Mouse (Mus musculus) inflammation-experienced regulatory T-cells, adult 6 months (primary cell): ENCODE measurements around the gene Slc1a3. TPM values are rescaled to one million over a fixed set of nuclear protein-coding genes. Genes with fewer than 3 reads are reported as not detected.

ENCODE experiments used
- ATAC-seq: one replicate; pipeline ENCODE4 v1.8.0; 2017
- polyA plus RNA-seq, 3 experiments: library from polyadenylated mRNA; unstranded; fragments of 100-300 nt; shearing (Covaris generic); gene quantifications; one replicate each; pipeline ENCODE4 v1.2.1; 2017

The Slc1a3 gene
- polyA plus RNA-seq, 3 experiments from 2014 or later, result 0.36 to 0.44 TPM; not detected in 1

- no peak for ATAC-seq
Observed at GRCm38 (mm10) chr15:8658086-8658980, 52.2 kb downstream of the Slc1a3 start.

- ATAC-seq, result no peak
Observed at GRCm38 (mm10) chr15:8655251-8655650, 55.3 kb downstream of the Slc1a3 start.

GRCm38 (mm10) chr15:8652637-8653036 is 57.9 kb downstream of the Slc1a3 start:
- no peak for ATAC-seq

GRCm38 (mm10) chr15:8643997-8644692 is 66.4 kb downstream of the Slc1a3 start:
- ATAC-seq, result no peak

- ATAC-seq, result no peak
Observed at GRCm38 (mm10) chr15:8639856-8640255, 70.7 kb downstream of the Slc1a3 start.

- ATAC-seq, result no peak
Observed at GRCm38 (mm10) chr15:8638568-8639325, 71.8 kb downstream of the Slc1a3 start.

- no peak for ATAC-seq
Observed at GRCm38 (mm10) chr15:8637283-8637682, 73.3 kb downstream of the Slc1a3 start.

- ATAC-seq, result no peak
Observed at GRCm38 (mm10) chr15:8635974-8636373, 74.6 kb downstream of the Slc1a3 start.

GRCm38 (mm10) chr15:8634807-8635206 is 75.8 kb downstream of the Slc1a3 start:
- ATAC-seq, result no peak

GRCm38 (mm10) chr15:8634355-8634754 is 76.2 kb downstream of the Slc1a3 start:
- no peak for ATAC-seq

- ATAC-seq, result peak; percentile 80
Observed at GRCm38 (mm10) chr15:8633375-8633774, 77.2 kb downstream of the Slc1a3 start.

- ATAC-seq, result no peak
Observed at GRCm38 (mm10) chr15:8632361-8632760, 78.2 kb downstream of the Slc1a3 start.

- ATAC-seq, result no peak
Observed at GRCm38 (mm10) chr15:8629317-8629831, 81.2 kb downstream of the Slc1a3 start.

GRCm38 (mm10) chr15:8628150-8628549 is 82.4 kb downstream of the Slc1a3 start:
- ATAC-seq, result no peak

- ATAC-seq, result peak; percentile 75
Observed at GRCm38 (mm10) chr15:8627097-8627537, 83.4 kb downstream of the Slc1a3 start.

- peak; percentile 67 for ATAC-seq
Observed at GRCm38 (mm10) chr15:8625370-8625769, 85.2 kb downstream of the Slc1a3 start.

GRCm38 (mm10) chr15:8623879-8624278 is 86.7 kb downstream of the Slc1a3 start:
- no peak for ATAC-seq

GRCm38 (mm10) chr15:8619479-8620026 is 91.0 kb downstream of the Slc1a3 start:
- ATAC-seq, result no peak

GRCm38 (mm10) chr15:8616290-8616689 is 94.3 kb downstream of the Slc1a3 start:
- ATAC-seq, result no peak

- no peak for ATAC-seq
Observed at GRCm38 (mm10) chr15:8615511-8616224, 94.9 kb downstream of the Slc1a3 start.

- ATAC-seq, result no peak
Observed at GRCm38 (mm10) chr15:8614701-8615100, 95.9 kb downstream of the Slc1a3 start.
